Mouse (Mus musculus) G1E (cell line): ENCODE measurements around the gene Sprtn.

ENCODE experiments used
- CTCF ChIP-seq: IDR thresholded peaks from 2 replicates; pipeline ENCODE4 v1.5.1; 2012; ENCODE audit warnings: low read depth, low read length, inconsistent platforms, mixed read lengths
- GATA1 ChIP-seq: IDR thresholded peaks from 2 replicates; pipeline ENCODE4 v1.6.1; 2012; ENCODE audit warnings: borderline replicate concordance, low read length, inconsistent platforms, mixed read lengths
- POLR2AphosphoS5 ChIP-seq: IDR thresholded peaks from 2 replicates; pipeline ENCODE4 v1.6.1; 2012; ENCODE audit warnings: low read depth, low read length, inconsistent platforms; ENCODE audit not compliant: insufficient replicate concordance
- TAL1 ChIP-seq: conservative IDR thresholded peaks from 2 replicates; pipeline ENCODE4 v1.6.1; 2012; ENCODE audit warnings: low read depth, low read length, inconsistent platforms, mixed read lengths

GRCm38 (mm10) chr8:124944406-124944805 is 46.7 kb downstream of the Sprtn start:
- TF ChIP-seq CTCF (no peak), GATA1 (no peak), TAL1 (no peak), POLR2AphosphoS5 (no peak)
